Mouse (Mus musculus): ENCODE measurements around the gene Mx1. TPM values are rescaled to one million over a fixed set of nuclear protein-coding genes. Genes with fewer than 3 reads are reported as not detected.

Mx1 gene
- total RNA-seq (2014; rRNA removed) (1.7 and 2.3 TPM in 2 replicates), polyA plus RNA-seq (2012; rRNA removed) (0.39 and 1.4 TPM in 2 replicates)

DNA sequence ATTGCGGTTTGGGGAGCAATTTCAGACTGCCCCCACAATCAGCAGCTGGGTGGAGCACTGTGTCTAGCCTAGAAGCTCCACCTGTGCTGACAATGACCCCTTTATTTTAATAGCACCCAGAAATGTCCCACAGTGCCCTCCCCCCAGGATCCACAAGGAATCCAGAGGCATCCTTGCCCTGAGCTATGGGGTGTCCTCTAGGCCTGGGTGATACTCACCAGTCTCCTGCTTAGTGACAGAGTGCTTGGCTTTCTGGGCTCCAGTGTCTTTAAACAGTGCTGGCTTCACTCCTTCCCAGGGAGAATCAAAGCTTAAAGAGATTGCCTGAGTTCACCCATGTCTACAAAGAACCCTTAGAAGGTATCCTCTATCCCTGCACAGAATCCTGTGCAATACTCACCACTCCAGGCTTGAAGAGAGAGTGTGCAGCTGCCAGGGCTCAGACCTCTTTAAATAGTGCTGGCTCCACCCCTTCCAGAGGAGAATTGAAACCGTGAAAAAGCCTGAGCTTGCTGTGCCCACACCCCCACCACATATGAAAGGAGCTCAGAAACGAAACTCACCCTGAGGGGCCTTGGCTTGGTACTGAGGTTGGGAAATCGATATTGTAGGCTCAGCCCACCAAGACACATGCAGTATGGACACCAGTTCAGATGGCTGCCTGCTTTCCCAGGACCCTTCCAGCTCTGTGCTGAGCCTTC is at the start of gene Mx1:
TSS of gene Mx1 (minus strand) at position 427 of the 701 bp plus-strand sequence.
- H3K36me3 ChIP-seq (ENCODE audit: control insufficient read depth, insufficient read depth, low read length), result no peaks in the 10 kb centered on the region
- DNase-seq (ENCODE audit: extremely low read depth, low read depth, low spot score), result peak; percentile 25
- H3K27ac ChIP-seq (replicated peaks; ENCODE audit: insufficient read depth, low read depth, low read length), result no peak within 1 kb of the TSS
- WGBS, result 33% methylated on average over 4 of the region's 4 CpGs
- H3K4me3 ChIP-seq (ENCODE audit: insufficient read depth, low read depth, low read length), result no peak within 1 kb of the TSS
- no peaks in the 10 kb centered on the region for H3K79me2 ChIP-seq (ENCODE audit: control insufficient read depth, insufficient read depth, low read length)
- no peaks in the 10 kb centered on the region for H3K27me3 ChIP-seq (ENCODE audit: control insufficient read depth, insufficient read depth, low read length)
- peaks cover 7% of the 10 kb centered on the region for H3K4me1 ChIP-seq (ENCODE audit: control insufficient read depth, insufficient read depth, low read length)
- TF ChIP-seq CTCF (IDR thresholded peaks at IDR 0.05; ENCODE audit: low read depth, low read length) (no peak), POLR2A (IDR thresholded peaks at IDR 0.05; ENCODE audit: extremely low read depth, insufficient read depth, low read length) (no peak)
- no peak within 1 kb of the TSS for H3K9ac ChIP-seq (ENCODE audit: low read depth, low read length)

DNA sequence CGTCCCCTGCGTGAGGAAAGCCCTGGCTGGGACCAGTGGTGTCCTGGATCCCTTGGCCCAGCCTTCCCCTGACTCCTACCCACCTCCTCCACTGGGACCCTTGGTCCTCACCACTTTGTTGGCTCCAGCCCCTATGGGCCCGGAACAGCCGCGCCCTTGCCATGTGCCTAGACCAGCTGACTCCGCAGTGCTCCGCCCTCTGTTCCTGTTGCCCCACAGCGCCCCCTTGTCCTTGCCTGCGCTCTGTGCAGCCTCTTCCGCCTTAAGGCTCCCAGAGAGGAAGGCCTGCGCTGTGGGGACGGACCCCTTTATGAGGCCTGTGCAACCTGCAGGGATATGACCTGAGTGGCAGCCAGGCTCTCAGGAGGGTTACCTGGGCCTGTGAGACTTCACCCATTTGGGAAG is 49.6 kb upstream of the Mx1 start:
- Histone ChIP-seq H3K4me1 (ENCODE audit: control insufficient read depth, insufficient read depth, low read length) (no peaks in the 10 kb centered on the region; the same call in 1 of the 2 replicates), H3K4me3 (ENCODE audit: insufficient read depth, low read depth, low read length) (no peak overlapping the region), H3K27me3 (ENCODE audit: control insufficient read depth, insufficient read depth, low read length) (no peaks in the 10 kb centered on the region), H3K27ac (replicated peaks; ENCODE audit: insufficient read depth, low read depth, low read length) (no peak overlapping the region), H3K79me2 (ENCODE audit: control insufficient read depth, insufficient read depth, low read length) (no peaks in the 10 kb centered on the region), H3K36me3 (ENCODE audit: control insufficient read depth, insufficient read depth, low read length) (no peaks in the 10 kb centered on the region), H3K9ac (ENCODE audit: low read depth, low read length) (no peak overlapping the region)
- DNase-seq (ENCODE audit: extremely low read depth, low read depth, low spot score), result no peak
- 93% methylated on average over 12 of the region's 12 CpGs for WGBS
- TF ChIP-seq CTCF (IDR thresholded peaks at IDR 0.05; ENCODE audit: low read depth, low read length), result 0 out of 2 replicates have a peak, but pooled peaks have one; percentile 9
- TF ChIP-seq POLR2A (IDR thresholded peaks at IDR 0.05; ENCODE audit: extremely low read depth, insufficient read depth, low read length), result no peak

DNA sequence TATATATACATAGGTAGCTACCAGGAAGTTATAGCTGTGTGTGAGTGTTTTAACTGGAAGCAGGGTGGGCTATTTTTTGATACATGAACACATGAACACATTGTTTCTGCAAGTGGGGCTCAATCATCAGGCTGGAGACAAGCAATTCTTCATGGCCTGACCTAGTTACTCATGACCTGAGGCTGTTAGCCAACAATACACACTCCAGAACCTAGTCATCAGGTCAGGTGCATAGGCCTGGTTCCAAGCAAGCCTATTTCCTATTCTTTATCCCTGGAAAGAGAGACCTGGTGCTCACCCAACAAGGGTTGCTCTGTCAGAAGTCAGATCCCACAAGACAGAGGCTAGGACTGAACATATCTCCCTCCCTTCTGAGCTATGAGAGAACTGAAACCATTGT is 48.8 kb upstream of the Mx1 start:
- no peak overlapping the region for H3K4me3 ChIP-seq (ENCODE audit: insufficient read depth, low read depth, low read length)
- no peak overlapping the region for H3K27ac ChIP-seq (replicated peaks; ENCODE audit: insufficient read depth, low read depth, low read length)
- no peaks in the 10 kb centered on the region for H3K27me3 ChIP-seq (ENCODE audit: control insufficient read depth, insufficient read depth, low read length)
- TF ChIP-seq CTCF (IDR thresholded peaks at IDR 0.05; ENCODE audit: low read depth, low read length) (no peak), POLR2A (IDR thresholded peaks at IDR 0.05; ENCODE audit: extremely low read depth, insufficient read depth, low read length) (no peak)
- H3K9ac ChIP-seq (ENCODE audit: low read depth, low read length), result no peak overlapping the region
- H3K79me2 ChIP-seq (ENCODE audit: control insufficient read depth, insufficient read depth, low read length), result no peaks in the 10 kb centered on the region
- no peaks in the 10 kb centered on the region; the same call in 1 of the 2 replicates for H3K4me1 ChIP-seq (ENCODE audit: control insufficient read depth, insufficient read depth, low read length)
- peak; percentile 53 for DNase-seq (ENCODE audit: extremely low read depth, low read depth, low spot score)
- no peaks in the 10 kb centered on the region for H3K36me3 ChIP-seq (ENCODE audit: control insufficient read depth, insufficient read depth, low read length)

DNA sequence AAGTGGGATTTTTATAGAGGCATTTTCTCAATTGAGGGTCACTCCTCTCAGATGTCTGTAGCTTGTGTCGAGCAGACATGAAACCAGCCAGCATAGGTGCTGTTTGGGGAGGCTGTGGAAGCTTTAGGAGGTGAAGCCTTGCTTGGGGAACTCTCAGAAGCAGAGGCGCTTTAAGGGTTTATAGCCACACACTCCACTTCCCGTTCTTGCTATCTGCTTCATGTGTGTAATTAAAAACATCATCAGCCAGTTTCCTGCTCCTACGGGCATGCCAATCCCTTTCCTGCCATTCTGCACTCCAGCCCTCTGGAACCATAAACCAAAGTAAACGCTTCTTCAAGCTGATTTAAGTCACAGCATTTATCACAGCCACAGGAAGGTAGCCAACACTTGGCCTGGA is 48.1 kb upstream of the Mx1 start:
- H3K27ac ChIP-seq (replicated peaks; ENCODE audit: insufficient read depth, low read depth, low read length), result no peak overlapping the region
- no peaks in the 10 kb centered on the region for H3K27me3 ChIP-seq (ENCODE audit: control insufficient read depth, insufficient read depth, low read length)
- no peak overlapping the region for H3K4me3 ChIP-seq (ENCODE audit: insufficient read depth, low read depth, low read length)
- H3K9ac ChIP-seq (ENCODE audit: low read depth, low read length), result no peak overlapping the region
- no peaks in the 10 kb centered on the region for H3K79me2 ChIP-seq (ENCODE audit: control insufficient read depth, insufficient read depth, low read length)
- DNase-seq (ENCODE audit: extremely low read depth, low read depth, low spot score), result no peak
- WGBS, result 74% methylated on average over 5 of the region's 5 CpGs
- no peaks in the 10 kb centered on the region; the same call in 1 of the 2 replicates for H3K4me1 ChIP-seq (ENCODE audit: control insufficient read depth, insufficient read depth, low read length)
- TF ChIP-seq CTCF (IDR thresholded peaks at IDR 0.05; ENCODE audit: low read depth, low read length) (no peak), POLR2A (IDR thresholded peaks at IDR 0.05; ENCODE audit: extremely low read depth, insufficient read depth, low read length) (no peak)
- no peaks in the 10 kb centered on the region for H3K36me3 ChIP-seq (ENCODE audit: control insufficient read depth, insufficient read depth, low read length)

DNA sequence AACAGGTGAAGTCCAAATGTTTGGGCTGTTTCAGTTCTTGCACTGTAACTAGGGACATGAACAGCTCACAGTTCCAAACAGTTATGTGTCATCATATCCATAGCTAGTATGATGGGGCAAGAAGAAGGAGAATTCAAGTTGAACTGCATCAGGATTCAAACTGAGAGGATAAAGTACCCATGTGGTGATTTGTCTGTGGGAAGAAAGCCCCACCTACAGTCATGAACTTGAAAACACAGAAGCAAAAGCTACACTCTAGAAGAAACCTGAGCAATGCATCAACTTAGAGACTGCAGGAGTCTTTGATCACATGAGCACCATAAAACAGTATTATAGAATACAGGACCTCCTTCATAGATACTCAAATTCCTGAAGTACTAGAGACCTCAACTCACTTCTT is 45.1 kb upstream of the Mx1 start:
- DNase-seq (ENCODE audit: extremely low read depth, low read depth, low spot score), result no peak
- Histone ChIP-seq H3K9ac (ENCODE audit: low read depth, low read length) (no peak overlapping the region), H3K36me3 (ENCODE audit: control insufficient read depth, insufficient read depth, low read length) (no peaks in the 10 kb centered on the region), H3K27ac (replicated peaks; ENCODE audit: insufficient read depth, low read depth, low read length) (no peak overlapping the region), H3K27me3 (ENCODE audit: control insufficient read depth, insufficient read depth, low read length) (no peaks in the 10 kb centered on the region), H3K4me1 (ENCODE audit: control insufficient read depth, insufficient read depth, low read length) (no peaks in the 10 kb centered on the region; the same call in 1 of the 2 replicates), H3K79me2 (ENCODE audit: control insufficient read depth, insufficient read depth, low read length) (no peaks in the 10 kb centered on the region), H3K4me3 (ENCODE audit: insufficient read depth, low read depth, low read length) (no peak overlapping the region)
- TF ChIP-seq CTCF (IDR thresholded peaks at IDR 0.05; ENCODE audit: low read depth, low read length) (no peak), POLR2A (IDR thresholded peaks at IDR 0.05; ENCODE audit: extremely low read depth, insufficient read depth, low read length) (no peak)

DNA sequence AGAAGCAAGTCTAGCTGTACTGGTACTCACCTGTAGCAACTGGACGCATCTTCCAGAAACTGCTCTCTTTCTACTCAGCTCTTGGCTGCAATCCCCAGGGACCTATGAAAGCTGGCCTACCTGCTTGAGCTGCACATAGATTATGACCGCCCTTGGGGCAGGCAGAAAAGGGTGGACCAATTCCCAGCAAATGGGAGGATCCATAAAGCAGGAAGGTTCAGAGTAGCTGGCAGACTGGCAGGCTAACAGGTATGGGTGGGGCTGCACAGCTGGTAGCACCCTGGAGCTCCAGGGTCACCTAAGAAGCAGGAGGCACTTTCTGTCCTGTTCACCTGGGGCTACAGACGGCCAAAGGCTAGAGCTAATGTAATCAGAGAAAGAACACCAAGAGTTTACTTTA is 42.1 kb upstream of the Mx1 start:
- Histone ChIP-seq H3K4me3 (ENCODE audit: insufficient read depth, low read depth, low read length) (no peak overlapping the region), H3K27ac (replicated peaks; ENCODE audit: insufficient read depth, low read depth, low read length) (no peak overlapping the region), H3K36me3 (ENCODE audit: control insufficient read depth, insufficient read depth, low read length) (no peaks in the 10 kb centered on the region), H3K4me1 (ENCODE audit: control insufficient read depth, insufficient read depth, low read length) (no peaks in the 10 kb centered on the region), H3K27me3 (ENCODE audit: control insufficient read depth, insufficient read depth, low read length) (no peaks in the 10 kb centered on the region), H3K79me2 (ENCODE audit: control insufficient read depth, insufficient read depth, low read length) (no peaks in the 10 kb centered on the region), H3K9ac (ENCODE audit: low read depth, low read length) (no peak overlapping the region)
- TF ChIP-seq CTCF (IDR thresholded peaks at IDR 0.05; ENCODE audit: low read depth, low read length) (no peak), POLR2A (IDR thresholded peaks at IDR 0.05; ENCODE audit: extremely low read depth, insufficient read depth, low read length) (no peak)
- no peak for DNase-seq (ENCODE audit: extremely low read depth, low read depth, low spot score)
- WGBS, result 89% methylated on average over 3 of the region's 3 CpGs
